In the genomic region with DNA sequence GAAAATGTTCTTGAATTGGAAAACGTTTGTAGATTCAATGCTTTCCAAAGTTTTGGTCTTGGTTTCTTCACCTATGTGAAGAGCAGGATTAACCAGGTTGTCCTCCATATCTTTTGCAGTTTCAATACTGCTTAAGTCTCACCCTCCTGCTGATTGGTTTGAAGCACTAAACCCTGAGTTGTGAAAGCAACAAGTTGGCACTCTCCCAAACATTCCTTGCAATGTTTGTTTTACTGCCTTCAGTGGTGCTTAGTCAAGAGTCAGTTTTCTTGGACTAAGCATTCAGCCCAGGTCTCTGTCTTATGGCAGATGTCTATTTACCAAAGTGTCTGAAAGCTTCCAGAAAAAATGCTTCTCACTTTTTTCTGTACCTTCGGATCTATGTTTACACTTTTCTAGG, we compare ENCODE assay signal across 16 mouse cellular contexts.
DNase-seq lines count a peak whose midpoint lies in the region; ATAC-seq lines count a peak whose summit lies in the region.
"Had no signal": no experiment of that assay in that cellular context is flagged by ENCODE, and none has a peak within 500 bp of the region (broad histone marks: within the 10 kb centered on the region; RNA-seq: fewer than 3 reads in every experiment).

No protein-coding gene starts in this region.

- H3K9ac ChIP-seq in kidney, embryonic 15.5 days, result no peak overlapping the region

- ATAC-seq in kidney, embryonic 15.5 days (replicated peaks; ENCODE audit: low FRiP score), result 0 out of 2 replicates have a peak, but pooled peaks have one; percentile 58
- ATAC-seq: forebrain, embryonic 16.5 days; hindbrain, embryonic 16.5 days had no signal

- no peaks in the 10 kb centered on the region for H3K4me1 ChIP-seq in kidney, embryonic 15.5 days

- H3K9me3 ChIP-seq in kidney, embryonic 15.5 days (replicated peaks), result no peaks in the 10 kb centered on the region

- DNase-seq in kidney, adult 8-10 months, result no peak
- DNase-seq in 416B (ENCODE audit: low read depth) (peak; percentile 10), adipocyte (ENCODE audit: low spot score) (peak; percentile 83)
- DNase-seq in lung, postnatal 10 days, result peak; percentile 24
- no peak for DNase-seq in cerebellum, adult 11-12 months
- DNase-seq in ovary, postnatal 36 days (ENCODE audit: low spot score), result no peak
- DNase-seq: adrenal gland, postnatal 36 days; cerebellum, adult 11 months; gastrocnemius, postnatal 14 days; heart, postnatal 14 days; midbrain, embryonic 14.5 days had no signal

- no peak overlapping the region for H3K4me3 ChIP-seq in kidney, embryonic 15.5 days (replicated peaks)

- no peak overlapping the region for H3K27ac ChIP-seq in kidney, embryonic 15.5 days
- H3K27ac ChIP-seq: kidney, postnatal 0 days; macrophage had no signal

- H3K36me3 ChIP-seq in kidney, embryonic 15.5 days, result no peaks in the 10 kb centered on the region

- WGBS in kidney, embryonic 15.5 days, result 50% methylated on average over 2 of the region's 2 CpGs

- H3K27me3 ChIP-seq in kidney, embryonic 15.5 days, result no peaks in the 10 kb centered on the region

- no peak overlapping the region for H3K4me2 ChIP-seq in kidney, embryonic 15.5 days

Comparison
In these comparisons a context has a peak if more than half of its experiments do, and no peak if none do; other contexts are left out.
1. DNase-seq: peak in 416B (single experiment), adipocyte (single experiment) and lung, postnatal 10 days (single experiment); none in kidney, adult 8-10 months (0 of 2), cerebellum, adult 11-12 months (single experiment) and ovary, postnatal 36 days (single experiment).